Mouse (Mus musculus) forebrain, postnatal 0 days (tissue): ENCODE results near the gene Adamts4. TPM values are rescaled to one million over a fixed set of nuclear protein-coding genes. Genes with fewer than 3 reads are reported as not detected.

ENCODE experiments used
- ATAC-seq: fragments of 200-750 bp; cut with Nextera tagmentation; 2 replicates; pipeline ENCODE4 v1.8.0; 2017; ENCODE audit warnings: mild to moderate bottlenecking, moderate library complexity
- DNase-seq: peaks from one replicate; pipeline ENCODE4 v3.0.0-alpha.2; 2015
- H3K27ac ChIP-seq: fragments of 300-500 bp; sonication (generic); 2 replicates; pipeline ENCODE4 v1.5.1; 2014; ENCODE audit warnings: low read depth, mild to moderate bottlenecking, antibody characterized with exemption, low read length, moderate library complexity, mixed read lengths
- H3K27me3 ChIP-seq: fragments of 300-500 bp; sonication (generic); 2 replicates; pipeline ENCODE4 v1.6.1; 2014; ENCODE audit warnings: mild to moderate bottlenecking, low read length, mixed read lengths; ENCODE audit not compliant: insufficient read depth
- H3K36me3 ChIP-seq: fragments of 300-500 bp; sonication (generic); 2 replicates; pipeline ENCODE4 v1.6.1; 2014; ENCODE audit warnings: mild to moderate bottlenecking, moderate library complexity; ENCODE audit not compliant: insufficient read depth
- H3K4me1 ChIP-seq: fragments of 300-500 bp; sonication (generic); 2 replicates; pipeline ENCODE4 v1.6.1; 2014; ENCODE audit warnings: antibody characterized with exemption; ENCODE audit not compliant: insufficient read depth
- H3K4me2 ChIP-seq: fragments of 300-500 bp; sonication (generic); 2 replicates; pipeline ENCODE4 v1.6.1; 2014; ENCODE audit warnings: low read depth, mild to moderate bottlenecking, moderate library complexity
- H3K4me3 ChIP-seq: fragments of 300-500 bp; sonication (generic); 2 replicates; pipeline ENCODE4 v1.5.1; 2014; ENCODE audit warnings: low read depth, low read length, mixed read lengths
- H3K9ac ChIP-seq: fragments of 300-500 bp; sonication (generic); 2 replicates; pipeline ENCODE4 v1.6.1; 2014; ENCODE audit warnings: mild to moderate bottlenecking
- H3K9me3 ChIP-seq: fragments of 300-500 bp; sonication (generic); 2 replicates; pipeline ENCODE4 v1.6.1; 2016; ENCODE audit warnings: low read length
- CTCF ChIP-seq: sonication (generic); IDR thresholded peaks from 2 replicates; pipeline ENCODE4 v1.5.1; 2016; ENCODE audit warnings: antibody characterized with exemption, control low read depth, low read depth
- WGBS: fragments of 180-500 bp; shearing (Covaris S2); extraction: QIAGEN DNeasy Blood & Tissue Kit; methylation state at CpG from one replicate; pipeline ENCODE4 v1.1.7; 2014; 5-methylcytosine and 5-hydroxymethylcytosine counted together
- polyA plus RNA-seq: library from polyadenylated mRNA; unstranded; fragments of >200 nt; fragmentation: Nextera tagmentation; extraction: Ambion mirVana; gene quantifications from 2 replicates; pipeline ENCODE4 v1.2.1, GENCODE M21; 2015
- total RNA-seq: library from RNA; depleted of rRNA; stranded (reverse); fragments of >200 nt; gene quantifications from 2 replicates; pipeline ENCODE4 v1.2.3, GENCODE M21; 2014

The Adamts4 gene
- total and polyA plus RNA-seq, 2 experiments from 2014 or later, result 5.6 to 5.9 TPM

DNA sequence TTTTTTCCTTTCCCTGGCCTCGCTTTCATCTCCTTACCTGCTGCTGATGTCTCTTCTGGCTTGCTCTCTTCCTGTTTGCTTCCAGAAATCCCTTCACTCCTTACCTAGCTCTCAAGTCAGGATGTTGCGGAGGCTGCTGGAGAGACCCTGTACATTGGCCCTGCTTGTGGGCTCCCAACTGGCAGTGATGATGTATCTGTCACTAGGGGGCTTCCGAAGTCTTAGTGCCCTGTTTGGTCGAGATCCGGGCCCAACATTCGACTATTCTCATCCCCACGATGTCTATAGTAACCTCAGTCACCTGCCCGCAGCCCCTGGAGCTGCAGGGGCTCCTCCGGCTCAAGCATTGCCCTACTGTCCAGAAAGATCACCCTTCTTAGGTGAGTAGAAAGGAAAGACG is 21.4 kb downstream of the Adamts4 start:
- DNase-seq (no peak), ATAC-seq (no peak)
- Histone ChIP-seq H3K9ac (no peak overlapping the region), H3K4me2 (peak overlapping the region; percentile 96; the same call in 1 of the 2 replicates), H3K9me3 (no peaks in the 10 kb centered on the region), H3K27me3 (no peaks in the 10 kb centered on the region), H3K27ac (no peak overlapping the region), H3K4me3 (no peak overlapping the region), H3K4me1 (peaks cover 8% of the 10 kb centered on the region), H3K36me3 (peaks cover 33% of the 10 kb centered on the region)
- 73% methylated on average over 10 of the region's 10 CpGs for WGBS
- no peak for TF ChIP-seq CTCF

DNA sequence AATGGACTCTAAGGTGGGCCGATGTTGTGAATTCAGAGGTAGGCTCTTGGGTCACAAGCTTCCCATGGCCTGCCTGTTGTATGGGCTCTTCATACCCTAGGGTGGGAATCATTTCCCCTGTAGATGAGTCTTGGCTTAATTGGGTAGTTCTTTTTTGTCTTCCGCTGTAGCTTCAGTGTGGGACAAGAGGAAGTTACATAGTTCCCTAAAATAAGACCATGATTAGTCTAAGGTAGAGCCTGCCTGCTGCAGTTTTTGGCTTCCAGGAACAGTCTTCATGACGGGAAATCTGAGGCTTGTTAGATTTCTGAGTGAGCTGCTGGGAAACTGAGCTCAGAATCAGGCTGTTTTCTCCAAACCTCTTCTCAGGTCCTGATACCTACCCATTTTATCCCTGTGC is 21.9 kb downstream of the Adamts4 start:
- 94% methylated on average over 3 of the region's 3 CpGs for WGBS
- H3K4me3 ChIP-seq, result no peak overlapping the region
- no peaks in the 10 kb centered on the region for H3K27me3 ChIP-seq
- H3K4me1 ChIP-seq, result peaks cover 8% of the 10 kb centered on the region
- H3K27ac ChIP-seq, result no peak overlapping the region
- DNase-seq (no peak), ATAC-seq (no peak)
- H3K9me3 ChIP-seq, result no peaks in the 10 kb centered on the region
- peaks cover 38% of the 10 kb centered on the region for H3K36me3 ChIP-seq
- H3K9ac ChIP-seq, result no peak overlapping the region
- no peak for TF ChIP-seq CTCF
- no peak overlapping the region for H3K4me2 ChIP-seq

DNA sequence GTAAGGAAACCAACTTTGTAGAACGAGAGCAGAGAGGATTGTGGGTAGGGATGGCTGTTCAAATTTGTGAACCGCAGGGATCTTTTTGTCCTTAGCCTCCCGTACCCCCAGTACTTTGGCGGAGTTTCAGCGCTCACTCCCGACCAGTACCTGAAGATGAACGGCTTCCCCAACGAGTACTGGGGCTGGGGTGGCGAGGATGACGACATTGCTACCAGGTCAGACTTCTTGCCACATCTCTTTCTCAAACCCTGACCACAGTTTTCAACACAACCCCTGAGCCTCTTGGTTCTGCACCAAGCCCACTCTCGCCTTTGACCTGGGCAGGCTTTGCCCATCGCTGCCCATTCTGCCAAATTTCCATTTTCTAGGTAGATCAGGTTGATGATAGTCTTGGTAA is 23.9 kb downstream of the Adamts4 start:
- H3K27ac ChIP-seq, result no peak overlapping the region
- WGBS, result 89% methylated on average over 12 of the region's 12 CpGs
- H3K4me2 ChIP-seq, result no peak overlapping the region
- H3K9ac ChIP-seq, result no peak overlapping the region
- TF ChIP-seq CTCF, result no peak
- DNase-seq (no peak), ATAC-seq (no peak)
- peaks cover 45% of the 10 kb centered on the region for H3K36me3 ChIP-seq
- H3K9me3 ChIP-seq, result no peaks in the 10 kb centered on the region
- no peak overlapping the region for H3K4me3 ChIP-seq
- H3K27me3 ChIP-seq, result no peaks in the 10 kb centered on the region
- peaks cover 8% of the 10 kb centered on the region for H3K4me1 ChIP-seq

DNA sequence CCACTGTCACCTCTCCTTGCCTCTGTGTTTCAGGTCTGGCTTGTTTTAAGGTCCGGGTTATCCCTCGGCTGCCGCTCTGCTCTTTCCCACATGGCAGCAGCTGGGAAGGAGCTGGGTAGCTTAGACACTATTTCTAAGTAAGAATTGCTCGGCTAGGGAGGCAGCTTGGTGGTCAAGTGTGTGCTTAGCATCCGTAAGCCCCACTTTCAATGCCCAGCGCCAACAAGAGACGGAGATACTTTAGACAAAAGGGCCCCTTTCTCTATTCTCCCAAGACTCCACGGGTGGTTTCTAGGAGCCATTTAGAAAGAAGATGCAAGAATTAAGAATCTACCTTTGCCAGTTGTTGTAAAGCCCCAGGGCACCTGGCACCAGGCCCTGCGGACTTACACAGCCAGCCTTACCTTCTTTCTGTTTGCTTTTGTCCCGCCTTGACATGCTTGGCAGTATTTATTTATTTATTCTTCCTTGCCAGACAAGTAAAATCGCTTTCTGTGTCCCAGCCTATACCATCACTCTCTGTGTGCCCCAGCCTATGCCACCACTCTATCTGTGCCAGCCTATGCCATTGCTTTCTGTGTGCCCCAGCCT is 25.0 kb downstream of the Adamts4 start:
- WGBS, result 66% methylated on average over 11 of the region's 11 CpGs
- Histone ChIP-seq H3K4me1 (peaks cover 12% of the 10 kb centered on the region), H3K36me3 (peaks cover 45% of the 10 kb centered on the region)

DNA sequence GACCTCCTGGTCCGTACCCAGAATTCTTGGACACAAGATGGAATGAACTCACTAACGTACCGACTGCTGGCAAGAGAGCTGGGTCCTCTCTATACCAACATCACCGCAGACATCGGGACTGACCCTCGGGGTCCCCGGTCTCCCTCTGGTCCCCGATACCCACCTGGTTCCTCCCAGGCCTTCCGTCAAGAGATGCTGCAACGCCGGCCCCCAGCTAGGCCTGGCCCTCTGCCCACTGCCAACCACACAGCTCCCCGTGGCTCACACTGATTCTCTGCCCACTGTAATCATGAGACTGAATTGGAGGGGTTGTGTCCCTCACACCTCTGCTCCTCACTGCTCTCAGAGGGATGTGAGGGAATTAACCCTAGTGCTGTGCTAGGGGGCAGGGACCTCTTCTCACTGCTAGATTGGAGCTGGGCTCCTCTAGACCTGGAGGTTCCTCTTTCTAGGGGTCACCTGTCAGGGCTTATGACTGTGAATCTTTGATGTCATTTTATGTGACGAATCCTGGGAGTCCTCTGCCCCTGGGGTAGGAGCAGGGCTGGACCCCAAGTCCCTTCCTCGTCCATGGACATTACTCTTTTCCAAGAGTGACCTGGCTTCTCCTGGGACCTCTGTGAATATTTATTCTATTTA is 26.0 kb downstream of the Adamts4 start:
- Histone ChIP-seq H3K9ac (no peak overlapping the region), H3K4me1 (peaks cover 10% of the 10 kb centered on the region), H3K4me3 (no peak overlapping the region), H3K27ac (no peak overlapping the region), H3K4me2 (no peak overlapping the region), H3K36me3 (peaks cover 45% of the 10 kb centered on the region), H3K27me3 (no peaks in the 10 kb centered on the region), H3K9me3 (no peaks in the 10 kb centered on the region)
- 88% methylated on average over 14 of the region's 14 CpGs for WGBS
- TF ChIP-seq CTCF, result no peak
- DNase-seq (no peak), ATAC-seq (no peak)

More for the DNA sequence above, 25.0 kb downstream of the Adamts4 start:
- no peak overlapping the region for H3K4me3 ChIP-seq
- no peaks in the 10 kb centered on the region for H3K27me3 ChIP-seq
- H3K9ac ChIP-seq, result no peak overlapping the region
- no peaks in the 10 kb centered on the region for H3K9me3 ChIP-seq
- no peak overlapping the region for H3K4me2 ChIP-seq
- TF ChIP-seq CTCF, result no peak
- no peak overlapping the region for H3K27ac ChIP-seq
- ATAC-seq (no peak), DNase-seq (no peak)

DNA sequence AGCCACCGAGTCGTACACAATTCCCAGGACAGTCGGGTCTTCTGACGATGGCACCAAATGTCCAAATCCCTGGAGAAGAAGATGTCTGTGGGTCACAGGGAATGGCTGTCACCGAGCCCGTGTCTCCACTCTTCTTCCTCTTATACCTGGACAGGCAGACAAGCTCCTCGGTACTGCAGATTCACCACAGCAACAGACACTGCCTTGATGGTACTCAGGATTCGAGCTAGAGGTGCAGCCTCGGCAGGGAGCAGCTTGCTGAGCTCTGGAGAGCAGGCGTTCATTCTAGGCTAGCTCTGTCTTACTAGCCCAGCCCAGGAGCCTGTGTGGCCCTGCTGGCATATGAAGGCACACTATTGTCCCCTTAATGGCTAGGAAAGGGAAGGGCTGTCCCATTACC is 27.5 kb downstream of the Adamts4 start:
- peaks cover 10% of the 10 kb centered on the region for H3K4me1 ChIP-seq
- DNase-seq, result no peak

DNA sequence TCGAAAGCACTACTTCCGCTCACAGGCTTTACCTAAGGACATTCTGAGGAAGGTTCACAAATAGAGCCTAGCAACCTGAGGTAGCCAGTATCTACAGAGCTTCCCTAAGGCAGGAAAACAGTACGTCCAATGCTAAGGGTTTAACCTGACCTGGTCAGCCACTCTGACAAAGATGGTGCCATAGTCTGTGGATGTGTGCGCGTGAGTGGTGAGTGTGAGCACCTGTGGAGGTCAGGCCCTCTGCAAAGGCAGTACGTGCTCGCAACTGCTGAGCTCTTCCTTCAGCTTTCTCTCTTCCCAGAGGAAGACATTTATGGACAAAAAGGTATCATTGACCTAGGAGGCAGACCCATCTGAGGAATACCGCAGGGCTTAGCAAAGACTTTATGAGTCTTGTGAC is 28.2 kb downstream of the Adamts4 start:
- H3K27ac ChIP-seq, result no peak overlapping the region
- H3K9ac ChIP-seq, result no peak overlapping the region
- H3K27me3 ChIP-seq, result no peaks in the 10 kb centered on the region
- 97% methylated on average over 8 of the region's 8 CpGs for WGBS
- no peak overlapping the region for H3K4me3 ChIP-seq
- H3K36me3 ChIP-seq, result peaks cover 55% of the 10 kb centered on the region
- H3K4me2 ChIP-seq, result no peak overlapping the region
- no peaks in the 10 kb centered on the region for H3K9me3 ChIP-seq
- H3K4me1 ChIP-seq, result peaks cover 10% of the 10 kb centered on the region
- ATAC-seq, result no peak
- no peak for TF ChIP-seq CTCF
- DNase-seq, result no peak

More for the DNA sequence above, 27.5 kb downstream of the Adamts4 start:
- H3K4me2 ChIP-seq, result no peak overlapping the region
- 85% methylated on average over 10 of the region's 10 CpGs for WGBS
- no peak overlapping the region for H3K9ac ChIP-seq
- H3K27ac ChIP-seq, result no peak overlapping the region
- H3K4me3 ChIP-seq, result no peak overlapping the region
- H3K36me3 ChIP-seq, result peaks cover 54% of the 10 kb centered on the region
- ATAC-seq, result no peak
- no peaks in the 10 kb centered on the region for H3K27me3 ChIP-seq
- H3K9me3 ChIP-seq, result no peaks in the 10 kb centered on the region
- TF ChIP-seq CTCF, result no peak
